Mouse (Mus musculus) 3134 (cell line): Measurements from ENCODE around the gene Sapcd1.
A peak's percentile ranks its signal among the peaks of the same experiment; 100 is the strongest.

Source experiments
- DNase-seq: peaks from one replicate; pipeline ENCODE4 v3.0.0-alpha.2; 2011; ENCODE audit warnings: low spot score; ENCODE audit not compliant: insufficient read length; ENCODE audit errors: extremely low read depth

The Sapcd1 gene

DNA sequence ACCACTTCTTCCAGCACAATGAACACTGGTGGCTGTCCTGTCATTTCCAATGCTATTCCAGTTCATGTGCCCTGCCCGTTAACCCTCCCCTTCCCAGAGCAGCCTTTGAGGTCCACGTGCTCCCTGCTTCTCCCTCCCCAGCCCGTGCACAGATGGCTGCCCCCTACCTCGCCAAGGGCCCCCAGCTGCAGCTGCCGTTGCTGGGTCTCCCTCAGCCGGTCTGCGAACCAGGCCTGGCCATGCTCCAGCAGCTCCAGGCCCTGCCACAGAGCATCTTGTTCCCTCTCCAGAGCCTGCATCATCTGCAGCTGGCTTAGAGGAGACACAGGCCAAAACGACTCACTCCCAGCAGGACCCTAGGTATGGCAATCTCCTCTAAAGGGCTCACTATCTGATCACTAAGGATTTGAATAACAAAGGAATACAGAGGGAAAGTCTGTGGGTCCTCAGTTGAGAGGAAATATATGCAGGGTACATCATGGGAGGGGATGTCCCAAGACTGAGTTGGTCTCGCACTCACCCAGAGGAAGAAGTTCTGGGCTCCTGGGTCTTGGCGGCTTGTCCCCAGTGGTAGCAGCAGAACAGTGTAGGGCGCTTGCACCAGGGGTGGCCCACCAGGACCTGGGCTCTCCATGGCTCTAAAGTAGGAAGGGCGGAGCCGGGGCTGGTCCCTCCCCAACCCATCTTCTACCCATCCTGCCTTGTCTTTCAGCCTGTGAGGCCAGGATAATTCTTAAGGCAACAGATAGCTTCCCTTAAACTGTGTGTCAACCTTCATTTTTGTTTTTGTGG, at the start of gene Sapcd1:
Gene Sapcd1 (minus strand): TSS at position 740 of the 792 bp plus-strand sequence.
- no peak for DNase-seq

DNA sequence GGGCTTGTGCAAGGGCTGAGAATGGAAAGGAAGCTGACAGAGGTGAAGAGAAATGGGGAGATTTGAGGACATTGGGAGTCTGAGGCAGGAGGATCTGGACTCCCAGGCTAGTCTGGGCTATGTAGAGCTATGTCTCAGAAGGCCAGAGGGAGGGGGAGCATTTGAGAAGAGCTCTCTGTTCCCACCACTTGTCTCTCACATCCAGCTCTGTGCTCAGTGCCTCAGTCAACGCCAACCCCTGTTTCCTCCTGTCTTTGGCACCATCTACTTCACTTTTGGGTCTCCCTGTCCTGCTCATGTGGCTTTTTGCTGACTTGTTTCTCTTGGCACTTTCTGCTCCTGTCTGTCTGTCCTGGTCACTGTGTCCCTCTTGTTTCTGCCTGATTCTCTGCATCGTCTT, 49.5 kb upstream of the Sapcd1 start:
- no peak for DNase-seq

- no peak for DNase-seq
These were observed 48.8 kb upstream of the Sapcd1 start, which contains the start of gene Ly6g6e for GRCm38 (mm10) chr17:35076507-35077176. Gene Ly6g6e (plus strand): TSS chr17:35076902.

GRCm38 (mm10) chr17:35074097-35074496, 46.3 kb upstream of the Sapcd1 start:
- no peak for DNase-seq

GRCm38 (mm10) chr17:35071454-35071853, 43.6 kb upstream of the Sapcd1 start:
- no peak for DNase-seq

GRCm38 (mm10) chr17:35070556-35071229, 42.9 kb upstream of the Sapcd1 start:
- DNase-seq = no peak

GRCm38 (mm10) chr17:35068213-35068914, 40.5 kb upstream of the Sapcd1 start:
- no peak for DNase-seq

DNA sequence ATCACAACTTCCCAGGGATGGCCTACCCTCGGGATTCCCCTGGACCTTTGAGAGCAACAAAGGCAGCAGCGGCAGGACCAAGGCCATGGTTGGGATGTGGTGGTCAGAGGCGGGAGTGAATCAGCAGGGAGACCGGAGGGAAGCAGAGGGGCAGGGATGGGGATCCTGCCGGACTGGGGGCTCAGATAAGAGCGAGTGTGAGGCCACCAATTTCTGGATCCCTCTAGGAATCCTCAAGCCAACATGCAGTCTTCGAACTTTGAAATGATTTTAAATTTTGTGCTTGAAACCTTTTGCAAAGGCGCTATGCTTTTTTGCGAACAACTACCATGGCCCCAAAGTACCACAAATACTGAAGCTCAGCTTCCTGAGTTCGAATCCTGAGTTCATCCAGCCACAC, 38.3 kb upstream of the Sapcd1 start, which contains the start of gene Mpig6b:
Gene Mpig6b (minus strand): TSS at position 101 of the 400 bp plus-strand sequence.
- DNase-seq = no peak

DNA sequence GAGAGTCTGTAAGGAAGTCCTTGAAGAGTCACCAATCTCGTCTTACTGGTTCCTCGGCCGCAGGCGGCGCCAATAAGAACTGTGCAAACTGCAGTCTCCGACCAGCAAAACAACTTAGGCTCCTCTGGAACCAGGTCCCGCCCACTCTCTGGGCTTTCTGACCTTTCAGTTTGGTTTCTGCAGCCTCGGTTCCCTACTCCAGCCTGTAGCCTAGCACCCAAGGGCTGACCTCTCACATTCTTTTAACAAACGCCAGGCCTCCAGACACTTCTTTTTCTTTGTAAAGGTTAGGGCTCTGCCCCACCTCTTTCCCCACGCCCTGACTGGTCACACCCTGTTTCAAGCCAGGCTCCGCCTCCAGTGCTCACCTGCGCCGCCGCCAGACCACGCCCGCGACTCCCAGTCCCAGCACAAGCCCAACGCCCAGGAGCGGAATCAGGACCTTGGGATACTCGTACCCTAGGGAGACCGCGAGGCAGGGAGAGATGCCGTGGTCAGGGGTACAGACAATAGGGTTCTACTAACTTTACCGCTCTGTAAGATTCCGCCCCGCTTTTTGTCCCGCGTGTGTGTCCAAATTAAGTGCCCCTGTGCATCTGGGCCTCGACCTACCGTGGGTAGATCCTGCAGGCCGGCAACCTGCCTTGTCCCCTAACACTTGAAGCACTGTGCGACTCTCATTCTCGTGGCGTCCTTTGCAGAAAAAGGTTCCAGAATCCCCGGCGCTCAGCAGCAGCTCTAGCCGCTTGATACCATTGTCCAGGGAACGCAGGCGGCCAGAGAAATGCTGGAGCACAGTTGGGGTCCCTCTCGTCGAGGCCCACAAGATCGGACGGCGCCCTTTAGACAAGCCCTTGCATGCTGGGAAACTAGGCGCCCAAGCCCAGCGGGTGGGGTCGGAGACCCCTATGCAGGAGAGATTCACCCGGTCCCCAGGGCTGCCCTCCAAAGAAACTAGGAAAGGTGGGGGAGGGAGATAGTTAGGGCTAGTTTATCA, 37.4 kb upstream of the Sapcd1 start, which contains the start of gene Ly6g6c:
Gene Ly6g6c (plus strand): TSS at position 438 of the 997 bp plus-strand sequence.
- DNase-seq = no peak

DNA sequence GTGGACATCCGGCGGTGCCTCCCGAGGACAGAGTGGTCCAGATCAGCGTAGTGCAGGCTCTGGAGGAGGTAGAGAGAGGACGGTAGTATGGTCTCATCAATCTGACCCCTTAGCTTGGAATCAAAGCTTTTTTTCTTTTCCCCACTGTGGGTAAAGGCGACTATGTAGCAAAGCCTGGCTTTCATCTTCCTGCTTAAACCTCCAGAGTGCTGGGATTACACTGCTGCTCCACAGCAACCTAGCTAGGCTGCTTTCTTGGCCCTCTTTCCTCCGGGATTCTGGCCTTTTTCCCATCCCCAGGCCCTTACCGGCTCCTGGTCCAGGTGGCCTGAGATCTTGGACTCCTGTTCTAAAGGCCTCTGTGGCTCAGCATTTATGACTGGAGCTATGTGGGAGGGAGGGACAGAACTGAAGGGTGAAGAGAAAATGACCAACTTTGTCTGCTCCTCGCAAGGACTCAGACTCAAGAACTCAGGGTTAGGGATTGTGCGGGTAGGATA, 36.6 kb upstream of the Sapcd1 start:
- DNase-seq = no peak

DNA sequence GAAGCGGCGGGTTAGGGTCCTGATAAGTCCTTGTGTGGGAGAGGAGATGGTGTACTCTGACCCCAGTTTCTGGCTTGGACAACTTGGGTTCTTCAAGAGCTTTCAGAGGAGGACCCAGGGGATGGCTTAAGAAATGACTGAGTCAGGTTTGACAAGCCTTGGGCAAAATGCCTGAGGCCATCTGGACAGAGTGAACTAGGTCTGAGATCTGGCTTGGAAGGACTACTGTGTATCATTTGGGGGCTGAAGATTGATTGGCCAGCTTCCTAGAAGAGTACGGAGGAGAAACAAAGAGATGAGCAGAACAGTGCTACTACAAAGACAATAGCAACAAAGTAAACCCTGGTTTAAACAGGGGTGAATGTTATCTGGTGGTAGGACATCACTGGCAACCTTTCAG, 35.6 kb upstream of the Sapcd1 start:
- DNase-seq = no peak

GRCm38 (mm10) chr17:35061299-35061698, 33.5 kb upstream of the Sapcd1 start:
- DNase-seq = no peak

GRCm38 (mm10) chr17:35060737-35061297, 33.0 kb upstream of the Sapcd1 start:
- DNase-seq = no peak

- no peak for DNase-seq
These were observed 32.3 kb upstream of the Sapcd1 start for GRCm38 (mm10) chr17:35060071-35060470.

- DNase-seq = peak; percentile 80
These were observed 31.4 kb upstream of the Sapcd1 start, which contains the start of gene Ddah2 for GRCm38 (mm10) chr17:35058911-35059892. Gene Ddah2 (plus strand): TSS chr17:35059035.

GRCm38 (mm10) chr17:35058316-35058715, 30.5 kb upstream of the Sapcd1 start:
- no peak for DNase-seq

GRCm38 (mm10) chr17:35057090-35057489, 29.3 kb upstream of the Sapcd1 start:
- DNase-seq = no peak
